Mouse (Mus musculus) G1E (cell line): ENCODE results near the gene Fance.

ENCODE experiments used
- CTCF ChIP-seq: IDR thresholded peaks from 2 replicates; pipeline ENCODE4 v1.5.1; 2012; ENCODE audit warnings: low read depth, low read length, inconsistent platforms, mixed read lengths
- GATA1 ChIP-seq: IDR thresholded peaks from 2 replicates; pipeline ENCODE4 v1.6.1; 2012; ENCODE audit warnings: borderline replicate concordance, low read length, inconsistent platforms, mixed read lengths
- GATA2 ChIP-seq: IDR thresholded peaks from 2 replicates; pipeline ENCODE4 v1.6.1; 2012; ENCODE audit warnings: low read depth, low read length, inconsistent platforms, borderline replicate concordance
- POLR2AphosphoS5 ChIP-seq: IDR thresholded peaks from 2 replicates; pipeline ENCODE4 v1.6.1; 2012; ENCODE audit warnings: low read depth, low read length, inconsistent platforms; ENCODE audit not compliant: insufficient replicate concordance
- TAL1 ChIP-seq: conservative IDR thresholded peaks from 2 replicates; pipeline ENCODE4 v1.6.1; 2012; ENCODE audit warnings: low read depth, low read length, inconsistent platforms, mixed read lengths

- no peak for TF ChIP-seq CTCF
- TF ChIP-seq POLR2AphosphoS5 = no peak
- no peak for TF ChIP-seq GATA1
- no peak for TF ChIP-seq TAL1
- no peak for TF ChIP-seq GATA2
Observed at GRCm38 (mm10) chr17:28365122-28365521, 51.8 kb downstream of the Fance start, which contains the start of gene Tulp1.
